10 mouse cellular contexts compared by ENCODE assay signal in the genomic region with DNA sequence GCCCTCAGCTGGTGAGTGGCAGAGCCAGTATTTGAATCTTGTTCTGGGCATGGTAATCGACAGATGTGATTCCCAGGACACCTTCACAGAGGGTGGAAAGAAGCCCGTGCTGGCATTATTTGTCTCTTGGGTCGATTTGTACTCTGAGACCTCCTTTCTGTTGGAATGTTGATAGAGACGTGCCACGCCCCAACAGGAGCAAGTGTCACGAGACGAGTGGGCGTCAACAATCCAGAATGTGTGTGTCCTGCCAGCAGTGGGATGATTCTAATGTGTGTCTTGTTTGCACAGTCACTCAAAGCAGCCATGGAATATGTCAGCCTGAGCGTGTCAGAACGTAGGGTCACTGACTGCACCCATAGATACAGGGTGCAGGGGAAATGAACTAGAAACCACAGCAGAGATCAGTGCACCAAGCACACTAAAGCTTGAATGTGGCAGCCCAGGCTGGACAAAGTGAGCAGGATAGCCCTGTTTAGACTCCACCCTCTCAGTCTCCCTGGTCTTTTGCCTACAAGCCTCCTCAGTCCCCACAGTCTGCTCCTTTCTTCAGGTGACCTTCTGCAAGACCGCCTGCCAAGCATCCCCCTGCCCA. TPM values are rescaled to one million over a fixed set of nuclear protein-coding genes. Genes with fewer than 3 reads are reported as not detected.
"Had no signal": no experiment of that assay in that cellular context is flagged by ENCODE, and none has a peak within 500 bp of the region (broad histone marks: within the 10 kb centered on the region; RNA-seq: fewer than 3 reads in every experiment).

No protein-coding gene starts in this region.

- H3K4me3 ChIP-seq: limb, embryonic 12.5 days; liver, embryonic 15.5 days; neural tube, embryonic 13.5 days; stomach, embryonic 15.5 days had no signal

- H3K36me3 ChIP-seq: limb, embryonic 12.5 days; liver, embryonic 15.5 days; neural tube, embryonic 13.5 days; stomach, embryonic 15.5 days had no signal

- H3K4me2 ChIP-seq: limb, embryonic 12.5 days; liver, embryonic 15.5 days; neural tube, embryonic 13.5 days; stomach, embryonic 15.5 days had no signal

- DNase-seq: lung, adult 2 months; spleen, adult 18-20 months had no signal

- H3K27me3 ChIP-seq: liver, embryonic 15.5 days; neural tube, embryonic 13.5 days had no signal

- H3K27ac ChIP-seq: limb, embryonic 12.5 days; liver, embryonic 15.5 days; neural tube, embryonic 13.5 days; stomach, embryonic 15.5 days had no signal

- H3K9ac ChIP-seq: limb, embryonic 12.5 days; liver, embryonic 15.5 days; neural tube, embryonic 13.5 days; stomach, embryonic 15.5 days had no signal

- H3K4me1 ChIP-seq: liver, embryonic 15.5 days; neural tube, embryonic 13.5 days had no signal

- H3K9me3 ChIP-seq: limb, embryonic 12.5 days; liver, embryonic 15.5 days; neural tube, embryonic 13.5 days; stomach, embryonic 15.5 days had no signal

RNA-seq across cellular contexts. Expression of a gene that starts 23.9 kb away (rescaled TPM):
- total RNA-seq: layer of hippocampus, postnatal 25 days had no signal
- polyA plus RNA-seq: limb, embryonic 12.5 days; liver, embryonic 15.5 days; midbrain, embryonic 14.5 days; neural tube, embryonic 13.5 days had no signal

RNA-seq across cellular contexts. Expression of a gene that starts 54.8 kb away (rescaled TPM):
- total RNA-seq: megakaryocyte progenitor cell, adult 5-6 weeks; monocyte, adult 5-6 weeks had no signal
- polyA plus RNA-seq: liver, embryonic 15.5 days; midbrain, embryonic 14.5 days had no signal
